Mouse (Mus musculus) right cerebral cortex, postnatal 4 days (tissue): Measurements from ENCODE around the gene Usp43.

Source experiments
- DNase-seq: peaks from one replicate; pipeline ENCODE4 v3.0.0-alpha.2; 2022

Gene Usp43

GRCm38 (mm10) chr11:67921827-67922754, at the start of gene Usp43:
Gene Usp43 (minus strand): TSS chr11:67922153.
- peak; percentile 39 for DNase-seq

- no peak for DNase-seq
These were observed 45.9 kb upstream of the Usp43 start for GRCm38 (mm10) chr11:67967831-67968230.

- DNase-seq = peak; percentile 95
These were observed 44.2 kb upstream of the Usp43 start, which contains the start of gene Stx8 for GRCm38 (mm10) chr11:67965905-67966878. Gene Stx8 (plus strand): TSS chr11:67966193.

- DNase-seq = peak; percentile 85
These were observed 43.4 kb upstream of the Usp43 start, which contains the start of gene Cfap52 for GRCm38 (mm10) chr11:67965242-67965883. Gene Cfap52 (minus strand): TSS chr11:67965651.

- DNase-seq = no peak
These were observed 42.2 kb upstream of the Usp43 start for GRCm38 (mm10) chr11:67964110-67964509.

GRCm38 (mm10) chr11:67954413-67954812, 32.5 kb upstream of the Usp43 start:
- no peak for DNase-seq

- DNase-seq = no peak
These were observed 31.7 kb upstream of the Usp43 start for GRCm38 (mm10) chr11:67953604-67954003.

GRCm38 (mm10) chr11:67949475-67949874, 27.5 kb upstream of the Usp43 start:
- no peak for DNase-seq

GRCm38 (mm10) chr11:67948229-67948628, 26.3 kb upstream of the Usp43 start:
- no peak for DNase-seq

GRCm38 (mm10) chr11:67932156-67932555, 10.2 kb upstream of the Usp43 start:
- no peak for DNase-seq

- DNase-seq = no peak
These were observed 4.5 kb upstream of the Usp43 start for GRCm38 (mm10) chr11:67926348-67927055.

GRCm38 (mm10) chr11:67925000-67925399, 3.0 kb upstream of the Usp43 start:
- peak; percentile 29 for DNase-seq

- DNase-seq = no peak
These were observed 1.8 kb upstream of the Usp43 start for GRCm38 (mm10) chr11:67923720-67924119.

- peak; percentile 66 for DNase-seq
These were observed 787 bp upstream of the Usp43 start for GRCm38 (mm10) chr11:67922755-67923125.

GRCm38 (mm10) chr11:67921091-67921826, 694 bp downstream of the Usp43 start:
- no peak for DNase-seq

- DNase-seq = no peak
These were observed 1.6 kb downstream of the Usp43 start for GRCm38 (mm10) chr11:67920226-67920960.

- DNase-seq = no peak
These were observed 2.4 kb downstream of the Usp43 start for GRCm38 (mm10) chr11:67919593-67919992.

GRCm38 (mm10) chr11:67917126-67917525, 4.8 kb downstream of the Usp43 start:
- DNase-seq = no peak

- no peak for DNase-seq
These were observed 10.9 kb downstream of the Usp43 start for GRCm38 (mm10) chr11:67911074-67911473.

- DNase-seq = no peak
These were observed 18.2 kb downstream of the Usp43 start for GRCm38 (mm10) chr11:67903756-67904155.
